Mouse (Mus musculus) ES-CJ7 (cell line): ENCODE results near the gene Gm48552.

Source experiments
- DNase-seq: peaks from one replicate; pipeline ENCODE4 v3.0.0; 2011; ENCODE audit warnings: low read depth, low spot score

Gene Gm48552

DNA sequence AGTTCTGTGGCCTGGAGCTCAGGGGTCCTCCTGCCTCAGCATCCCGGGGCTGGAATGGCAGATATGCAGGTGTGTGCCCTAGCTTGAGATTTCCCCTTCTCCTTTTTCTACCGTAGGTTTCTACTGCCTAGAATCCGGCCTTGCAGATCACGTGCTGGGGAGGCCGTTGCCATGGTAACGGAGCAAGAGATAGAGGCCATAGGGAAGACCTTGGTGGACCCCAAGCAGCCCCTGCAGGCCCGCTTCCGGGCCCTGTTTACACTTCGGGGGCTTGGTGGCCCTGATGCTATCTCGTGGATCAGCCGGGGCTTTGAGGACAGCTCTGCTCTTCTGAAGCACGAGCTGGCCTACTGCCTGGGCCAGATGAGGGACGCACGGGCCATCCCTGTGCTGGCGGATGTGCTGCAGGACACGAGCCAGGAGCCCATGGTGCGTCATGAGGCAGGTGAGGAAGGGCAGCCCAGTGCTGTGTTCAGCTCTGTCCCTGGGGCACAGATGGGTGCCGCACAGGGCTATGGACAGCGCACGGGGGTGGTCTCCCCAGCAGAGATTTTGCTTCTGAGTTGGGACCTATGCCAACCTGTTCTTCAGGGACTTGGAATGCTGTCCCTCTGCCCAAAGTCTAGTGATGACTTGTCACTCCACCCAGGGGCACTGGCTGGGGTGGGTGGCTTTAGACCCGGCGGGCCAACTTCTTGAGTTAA lies 3.0 kb upstream of the Gm48552 start:
- no peak for DNase-seq

- DNase-seq: no peak
Measured at GRCm38 (mm10) chr10:81387716-81388115, 1.1 kb upstream of the Gm48552 start.

- DNase-seq: no peak
Measured at GRCm38 (mm10) chr10:81389373-81389772, 568 bp downstream of the Gm48552 start.

DNA sequence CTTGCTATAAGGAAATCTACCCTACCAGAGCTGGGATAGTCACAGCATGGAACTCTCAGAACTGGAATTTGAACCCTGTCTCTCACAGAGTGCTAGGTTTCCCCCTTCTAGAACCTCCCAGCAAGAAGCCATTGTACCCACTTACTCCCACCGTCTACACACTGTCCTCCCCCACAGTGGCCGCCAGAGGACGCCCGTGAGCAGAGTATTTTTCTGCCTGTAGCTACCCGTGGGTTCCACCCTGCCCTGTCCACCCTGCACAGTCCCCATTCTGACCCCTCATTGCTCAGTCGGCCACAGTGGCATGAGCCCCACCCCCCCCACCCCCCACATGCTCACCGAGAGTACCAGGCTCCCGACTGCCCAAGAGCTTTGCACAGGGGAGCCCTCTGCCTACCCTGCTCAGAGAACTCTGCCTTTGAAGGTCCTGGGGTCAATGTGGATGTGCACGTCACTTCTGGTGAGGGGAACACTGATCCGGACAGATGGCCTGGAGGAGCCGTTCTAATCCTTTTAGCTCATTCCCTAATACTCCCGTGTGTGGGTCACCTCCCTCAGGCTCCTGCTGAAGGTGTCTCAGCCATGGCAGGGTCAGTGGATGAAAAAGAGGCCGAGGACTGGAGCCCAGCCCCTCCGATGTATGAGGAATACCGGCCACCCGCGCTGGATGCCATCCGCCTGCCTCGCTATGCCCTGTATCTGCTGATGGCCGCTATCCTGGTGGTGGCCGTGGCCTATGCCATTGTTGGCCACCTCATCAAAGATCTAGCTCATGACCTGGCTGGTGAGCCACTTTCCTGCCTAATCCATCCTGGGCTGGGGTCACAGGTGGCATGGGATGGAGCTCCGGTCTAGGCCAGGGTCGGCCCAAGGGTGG lies 1.2 kb downstream of the Gm48552 start:
- DNase-seq: peak; percentile 57

- no peak for DNase-seq
Measured at GRCm38 (mm10) chr10:81390678-81390965, 1.8 kb downstream of the Gm48552 start.

- no peak for DNase-seq
Measured at GRCm38 (mm10) chr10:81392270-81392669, 3.5 kb downstream of the Gm48552 start.

DNA sequence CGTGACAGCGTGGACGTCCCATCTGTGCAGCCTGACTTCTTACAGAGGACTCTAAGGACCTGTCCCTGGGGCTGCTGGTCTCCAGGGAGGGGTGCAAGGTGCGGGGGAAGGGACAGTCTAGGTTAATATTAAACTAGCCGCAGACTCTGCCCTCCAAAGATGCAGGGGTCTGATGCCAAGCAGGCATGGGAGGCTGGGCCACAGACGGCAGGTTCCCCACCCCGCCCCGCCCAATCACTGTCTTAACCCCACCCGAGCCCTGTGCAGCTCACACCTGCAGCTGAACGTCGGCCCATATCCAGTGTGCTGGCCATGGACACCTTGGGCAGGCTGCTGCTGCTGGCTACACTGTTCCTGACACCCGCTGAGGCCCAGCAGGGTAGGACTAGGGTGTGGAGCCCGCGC lies 4.0 kb downstream of the Gm48552 start, which contains the start of gene Smim24:
Gene Smim24, plus strand, starts transcription at position 271 of the 405 bp plus-strand sequence.
- no peak for DNase-seq

DNA sequence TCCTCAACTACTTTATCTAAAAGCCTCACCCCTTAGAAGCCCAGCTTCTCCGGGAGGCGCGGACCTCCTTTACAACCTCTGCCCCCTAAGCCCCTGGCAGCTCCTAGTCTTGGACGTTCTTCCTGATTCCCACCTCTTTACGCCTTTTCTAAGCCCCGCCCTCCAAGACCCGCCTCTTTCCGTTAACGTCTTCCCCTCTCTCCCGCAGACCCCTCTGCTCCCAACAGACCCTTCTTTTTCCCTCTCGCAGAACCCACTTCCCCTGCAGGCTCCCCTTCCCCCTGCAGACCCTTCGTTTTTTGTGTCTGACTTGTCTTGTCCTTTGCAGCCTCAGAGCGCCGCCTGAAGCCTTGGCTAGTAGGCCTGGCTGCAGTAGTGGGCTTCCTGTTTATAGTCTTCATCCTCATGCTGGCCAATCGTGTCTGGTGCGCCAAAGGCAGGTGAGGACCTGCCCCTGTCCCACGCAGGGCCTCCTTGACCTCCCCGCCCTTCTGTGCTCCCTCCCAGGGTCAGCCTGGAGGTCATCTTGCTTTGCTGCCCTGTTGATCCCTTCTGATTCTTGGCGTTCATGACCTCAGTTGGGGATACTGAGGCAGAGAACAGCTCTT lies 4.8 kb downstream of the Gm48552 start:
- DNase-seq: no peak

DNA sequence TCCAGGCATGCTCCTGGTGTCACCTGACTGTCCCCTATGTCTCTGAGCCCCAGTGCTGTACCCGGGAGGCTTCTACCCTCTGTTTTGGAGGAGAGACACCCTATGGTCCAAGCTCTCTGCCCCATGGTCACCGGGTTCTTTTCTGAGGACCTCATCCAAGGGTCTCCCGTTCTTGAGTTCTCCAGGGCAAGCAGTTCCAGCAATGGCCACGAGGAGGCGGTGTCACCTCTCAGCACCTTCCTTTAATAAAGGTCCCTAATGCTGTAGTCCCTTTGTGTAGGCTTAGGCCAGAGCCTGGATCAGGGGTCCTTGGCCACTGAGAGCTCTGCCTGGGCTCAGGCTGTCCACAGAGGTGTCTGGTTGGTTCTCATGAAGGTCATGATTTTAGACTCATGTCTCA lies 6.3 kb downstream of the Gm48552 start:
- DNase-seq: peak; percentile 80

- DNase-seq: no peak
Measured at GRCm38 (mm10) chr10:81395865-81396264, 7.1 kb downstream of the Gm48552 start.

GRCm38 (mm10) chr10:81396749-81397148 lies 7.9 kb downstream of the Gm48552 start:
- DNase-seq: no peak

GRCm38 (mm10) chr10:81399296-81399695 lies 10.5 kb downstream of the Gm48552 start:
- no peak for DNase-seq

GRCm38 (mm10) chr10:81399798-81400308 lies 11.0 kb downstream of the Gm48552 start:
- DNase-seq: no peak

DNA sequence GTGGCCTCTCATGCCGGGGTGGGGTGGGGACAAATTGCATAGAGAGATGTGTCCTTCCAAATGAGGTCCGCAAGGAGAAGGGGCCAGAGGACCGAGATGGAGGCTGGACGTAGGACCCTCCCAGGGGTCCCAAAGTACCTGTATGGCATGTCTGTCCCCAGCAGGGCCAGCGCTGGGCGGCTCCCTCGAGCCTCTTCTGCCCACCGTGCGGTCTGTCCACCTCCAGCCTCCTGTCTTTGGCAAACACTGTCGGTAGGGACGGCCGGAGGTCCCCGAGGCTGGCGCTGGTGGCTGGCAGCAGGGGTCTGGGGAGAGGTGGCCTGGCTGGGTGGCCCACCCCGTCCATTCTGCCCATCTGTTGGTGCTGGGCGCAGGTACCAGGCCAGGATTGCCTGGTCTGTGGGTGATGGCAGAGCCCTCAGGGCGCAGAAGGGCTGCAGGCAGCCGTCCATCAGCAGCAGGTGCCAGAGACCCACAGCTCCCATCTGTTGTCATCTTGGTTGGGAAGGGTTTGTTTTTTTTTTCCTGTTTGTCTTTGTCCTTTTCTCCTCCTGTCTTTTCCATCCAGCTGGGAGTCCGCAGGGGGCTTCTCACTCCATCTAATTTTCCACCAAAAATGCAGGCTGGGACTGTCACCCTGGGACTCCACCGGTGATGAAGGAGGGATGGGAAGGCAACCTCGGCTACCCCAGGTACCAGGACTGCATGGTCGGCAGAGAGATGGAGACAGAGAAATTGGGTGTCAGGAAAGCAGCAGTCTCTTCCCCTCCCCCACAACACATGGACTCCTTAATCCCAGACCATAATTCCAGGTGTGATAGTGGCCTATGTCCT lies 11.8 kb downstream of the Gm48552 start:
- DNase-seq: no peak

GRCm38 (mm10) chr10:81401205-81401520 lies 12.4 kb downstream of the Gm48552 start:
- DNase-seq: peak; percentile 86

DNA sequence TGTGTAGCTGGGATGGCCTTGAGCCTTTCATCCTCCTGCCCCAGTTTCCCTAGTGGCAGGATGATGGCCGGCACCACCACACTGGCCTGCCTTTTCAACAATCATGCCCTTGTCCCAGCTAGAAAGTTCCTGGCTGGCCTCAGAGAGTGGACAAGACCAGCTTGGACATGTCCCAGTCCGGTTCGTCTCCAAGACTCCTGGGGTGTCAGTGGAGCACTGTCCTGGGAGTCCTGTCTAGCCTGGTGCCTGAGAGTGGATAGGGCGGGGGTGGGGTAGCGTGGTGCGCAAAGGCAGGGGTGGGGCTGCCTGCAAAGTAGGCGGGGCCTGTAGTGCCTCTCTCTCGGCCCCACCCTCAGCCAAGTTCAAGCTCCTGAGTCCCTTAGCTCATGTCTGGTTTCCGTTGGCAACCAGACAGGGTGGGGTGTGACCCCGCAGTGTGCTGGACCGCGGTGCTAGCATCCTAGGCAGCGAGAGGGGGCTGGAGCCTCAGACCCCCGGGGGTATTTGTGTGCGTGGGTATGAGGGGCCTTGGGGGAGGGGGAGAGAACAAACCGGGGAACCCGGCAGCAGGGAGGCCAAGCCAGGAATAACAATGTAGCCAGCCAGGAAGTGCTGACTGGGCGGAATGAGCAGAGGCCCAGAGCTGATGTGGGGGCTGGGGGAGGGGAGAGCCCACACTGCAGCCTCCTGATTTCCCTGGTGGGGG lies 12.9 kb downstream of the Gm48552 start:
- peak; percentile 98 for DNase-seq

GRCm38 (mm10) chr10:81402227-81402765 lies 13.5 kb downstream of the Gm48552 start:
- peak; percentile 59 for DNase-seq

DNA sequence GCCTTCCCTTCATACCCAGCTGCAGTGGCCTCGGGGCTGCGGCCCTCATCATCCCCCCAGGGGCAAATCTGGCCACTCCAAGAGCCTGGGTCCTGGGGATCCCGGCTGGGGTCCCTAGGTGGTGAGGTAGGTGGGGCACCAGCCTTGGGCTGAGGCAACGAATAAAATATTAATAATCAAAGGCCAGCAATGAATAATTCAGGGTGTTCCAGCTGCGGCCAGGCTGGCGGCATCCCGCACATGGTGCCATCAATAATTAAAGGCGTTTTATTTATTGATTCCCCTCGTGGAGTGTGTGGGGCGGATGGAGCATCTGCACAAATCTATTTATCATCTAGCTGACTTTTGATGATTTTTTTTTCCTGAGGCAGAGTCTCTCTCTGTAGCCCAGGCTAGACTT lies 14.7 kb downstream of the Gm48552 start:
- no peak for DNase-seq

GRCm38 (mm10) chr10:81404082-81404481 lies 15.3 kb downstream of the Gm48552 start:
- DNase-seq: peak; percentile 96

GRCm38 (mm10) chr10:81404720-81405119 lies 15.9 kb downstream of the Gm48552 start:
- no peak for DNase-seq
